Mouse (Mus musculus): Measurements from ENCODE around the gene Lcmt1. TPM values are rescaled to one million over a fixed set of nuclear protein-coding genes. Genes with fewer than 3 reads are reported as not detected.

Gene Lcmt1
- polyA plus RNA-seq, 1 experiment: 81.3 TPM

DNA sequence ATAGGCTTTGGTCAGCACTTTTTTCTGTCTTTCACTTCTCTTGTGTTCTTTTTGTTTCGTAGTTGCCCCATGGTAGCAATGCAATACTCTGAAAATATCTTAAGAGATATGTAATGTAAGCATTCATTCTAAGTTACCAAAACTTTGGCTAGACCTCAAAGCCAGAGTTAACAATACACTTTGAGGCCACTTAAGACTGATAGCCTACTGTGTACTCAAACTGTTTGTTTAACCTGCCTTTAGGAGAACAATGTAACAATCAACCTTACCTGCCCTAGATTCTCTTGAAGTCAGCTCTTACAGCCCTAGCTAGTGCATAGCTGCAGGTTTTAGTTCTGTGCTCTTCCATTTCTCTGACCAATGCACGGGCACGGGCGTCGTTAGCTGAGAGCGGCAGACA, 24.7 kb downstream of the Lcmt1 start:
- WGBS: 97% methylated on average over 6 of the region's 6 CpGs
- Histone ChIP-seq H3K4me1 (ENCODE audit: control insufficient read depth, insufficient read depth, low read length) (peaks cover 21% of the 10 kb centered on the region), H3K27me3 (ENCODE audit: control insufficient read depth, insufficient read depth, low read length) (no peaks in the 10 kb centered on the region), H3K4me3 (replicated peaks; ENCODE audit: insufficient read depth, low read depth, low read length) (no peak overlapping the region), H3K27ac (ENCODE audit: insufficient read depth, low read length) (no peak overlapping the region)
- no peak for DNase-seq
- TF ChIP-seq POLR2A (IDR thresholded peaks at IDR 0.05; ENCODE audit: borderline replicate concordance, insufficient read depth, low read length): no peak
- no peak for TF ChIP-seq CTCF (IDR thresholded peaks at IDR 0.05; ENCODE audit: borderline replicate concordance, insufficient read depth, low read depth, low read length)

DNA sequence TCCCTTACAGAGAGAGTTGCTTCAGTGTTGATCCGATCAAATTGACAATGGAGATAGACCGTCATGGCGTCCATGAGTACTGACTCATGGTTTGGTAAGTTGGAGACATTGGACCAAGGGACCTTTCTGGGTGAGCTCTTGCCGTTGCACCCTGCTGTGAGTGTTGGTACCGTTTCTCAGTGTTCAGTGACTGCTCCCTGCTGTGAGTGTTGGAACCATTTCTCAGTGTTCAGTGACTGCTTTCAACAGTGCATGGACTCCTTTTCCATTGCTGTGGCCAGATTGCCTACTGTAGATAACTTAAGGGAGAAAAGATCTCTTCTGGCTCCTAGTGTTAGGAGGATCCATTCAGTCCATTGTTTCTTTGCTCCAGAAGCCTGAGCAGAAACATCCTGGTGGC, 27.3 kb downstream of the Lcmt1 start:
- Histone ChIP-seq H3K4me1 (ENCODE audit: control insufficient read depth, insufficient read depth, low read length) (peaks cover 23% of the 10 kb centered on the region), H3K4me3 (replicated peaks; ENCODE audit: insufficient read depth, low read depth, low read length) (no peak overlapping the region), H3K27ac (ENCODE audit: insufficient read depth, low read length) (peak overlapping the region; percentile 1; the same call in 1 of the 2 replicates), H3K27me3 (ENCODE audit: control insufficient read depth, insufficient read depth, low read length) (no peaks in the 10 kb centered on the region)
- peak; percentile 46 to 68 for DNase-seq
- 55% methylated on average over 5 of the region's 5 CpGs for WGBS
- TF ChIP-seq POLR2A (IDR thresholded peaks at IDR 0.05; ENCODE audit: borderline replicate concordance, insufficient read depth, low read length) (no peak), CTCF (IDR thresholded peaks at IDR 0.05; ENCODE audit: borderline replicate concordance, insufficient read depth, low read depth, low read length) (no peak)

DNA sequence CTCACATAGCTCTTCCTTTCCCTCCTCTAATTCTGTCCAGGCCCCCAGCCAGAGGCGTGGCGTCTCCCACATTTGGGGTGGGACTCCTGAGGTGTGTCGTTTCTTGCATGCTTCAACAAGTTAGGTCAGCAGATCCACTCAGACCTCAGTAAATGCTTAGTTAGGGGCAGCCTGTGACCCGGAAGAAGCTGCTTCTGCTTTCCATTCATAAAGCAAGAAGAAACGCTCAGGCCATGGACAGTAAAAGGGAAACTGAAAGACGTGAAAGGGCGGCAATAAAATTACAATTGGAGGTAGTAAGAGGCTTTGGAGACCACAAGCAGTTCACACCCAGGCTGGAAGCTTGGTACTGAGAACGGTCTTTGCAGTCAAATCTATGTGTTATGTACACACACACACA, 27.8 kb downstream of the Lcmt1 start:
- Histone ChIP-seq H3K27me3 (ENCODE audit: control insufficient read depth, insufficient read depth, low read length) (no peaks in the 10 kb centered on the region), H3K4me1 (ENCODE audit: control insufficient read depth, insufficient read depth, low read length) (peaks cover 23% of the 10 kb centered on the region), H3K27ac (ENCODE audit: insufficient read depth, low read length) (peak overlapping the region; percentile 1; the same call in 1 of the 2 replicates), H3K4me3 (replicated peaks; ENCODE audit: insufficient read depth, low read depth, low read length) (no peak overlapping the region)
- DNase-seq: peak in 1 of 2 experiments; percentile 31
- TF ChIP-seq POLR2A (IDR thresholded peaks at IDR 0.05; ENCODE audit: borderline replicate concordance, insufficient read depth, low read length) (no peak), CTCF (IDR thresholded peaks at IDR 0.05; ENCODE audit: borderline replicate concordance, insufficient read depth, low read depth, low read length) (no peak)
- WGBS: 79% methylated on average over 8 of the region's 8 CpGs

GRCm38 (mm10) chr7:123397931-123398330, 28.3 kb downstream of the Lcmt1 start:
- H3K4me1 ChIP-seq (ENCODE audit: control insufficient read depth, insufficient read depth, low read length): peaks cover 26% of the 10 kb centered on the region
- DNase-seq: peak; percentile 54 to 68
- no peak overlapping the region for H3K4me3 ChIP-seq (replicated peaks; ENCODE audit: insufficient read depth, low read depth, low read length)
- TF ChIP-seq POLR2A (IDR thresholded peaks at IDR 0.05; ENCODE audit: borderline replicate concordance, insufficient read depth, low read length): no peak
- no peak for TF ChIP-seq CTCF (IDR thresholded peaks at IDR 0.05; ENCODE audit: borderline replicate concordance, insufficient read depth, low read depth, low read length)
- no peak overlapping the region for H3K27ac ChIP-seq (ENCODE audit: insufficient read depth, low read length)
- H3K27me3 ChIP-seq (ENCODE audit: control insufficient read depth, insufficient read depth, low read length): no peaks in the 10 kb centered on the region
- WGBS: 26% methylated on average over 8 of the region's 8 CpGs

GRCm38 (mm10) chr7:123398828-123399227, 29.2 kb downstream of the Lcmt1 start:
- WGBS: 23% methylated on average over 7 of the region's 7 CpGs
- peak; percentile 60 to 74 for DNase-seq
- TF ChIP-seq POLR2A (IDR thresholded peaks at IDR 0.05; ENCODE audit: borderline replicate concordance, insufficient read depth, low read length) (no peak), CTCF (IDR thresholded peaks at IDR 0.05; ENCODE audit: borderline replicate concordance, insufficient read depth, low read depth, low read length) (peak; percentile 60; the same call in 1 of the 2 replicates)
- 0 out of 2 replicates have a peak overlapping the region, but pooled peaks have one; percentile 1 for H3K27ac ChIP-seq (ENCODE audit: insufficient read depth, low read length)
- H3K4me3 ChIP-seq (replicated peaks; ENCODE audit: insufficient read depth, low read depth, low read length): no peak overlapping the region
- H3K4me1 ChIP-seq (ENCODE audit: control insufficient read depth, insufficient read depth, low read length): peaks cover 28% of the 10 kb centered on the region
- no peaks in the 10 kb centered on the region for H3K27me3 ChIP-seq (ENCODE audit: control insufficient read depth, insufficient read depth, low read length)

- DNase-seq: peak; percentile 76 to 88
- H3K27ac ChIP-seq (ENCODE audit: insufficient read depth, low read length): peak overlapping the region; percentile 73; the same call in 1 of the 2 replicates
- no peaks in the 10 kb centered on the region for H3K27me3 ChIP-seq (ENCODE audit: control insufficient read depth, insufficient read depth, low read length)
- TF ChIP-seq POLR2A (IDR thresholded peaks at IDR 0.05; ENCODE audit: borderline replicate concordance, insufficient read depth, low read length): no peak
- TF ChIP-seq CTCF (IDR thresholded peaks at IDR 0.05; ENCODE audit: borderline replicate concordance, insufficient read depth, low read depth, low read length): no peak
- H3K4me1 ChIP-seq (ENCODE audit: control insufficient read depth, insufficient read depth, low read length): peaks cover 31% of the 10 kb centered on the region
- 16% methylated on average over 4 of the region's 4 CpGs for WGBS
- H3K4me3 ChIP-seq (replicated peaks; ENCODE audit: insufficient read depth, low read depth, low read length): no peak overlapping the region
Measured at GRCm38 (mm10) chr7:123399286-123399685, 29.7 kb downstream of the Lcmt1 start.

DNA sequence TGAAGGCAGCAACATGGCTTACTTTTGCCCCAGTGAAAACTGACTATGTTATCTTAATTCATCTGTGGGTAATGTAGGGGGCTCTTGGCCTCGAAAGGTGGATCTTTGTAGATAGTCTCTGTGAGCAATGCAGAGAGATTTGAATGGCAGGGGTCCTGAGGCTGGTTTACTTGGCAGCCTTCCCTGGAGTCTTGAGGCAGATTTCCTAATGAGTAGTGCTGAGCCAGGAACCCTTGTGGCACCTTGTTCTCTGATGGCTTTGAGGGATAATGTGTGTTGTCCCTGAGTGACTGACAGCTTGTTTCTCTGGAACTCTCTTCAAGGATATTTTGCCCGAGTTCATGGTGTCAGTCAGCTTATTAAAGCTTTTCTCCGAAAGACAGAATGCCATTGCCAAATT, 31.5 kb downstream of the Lcmt1 start:
- Histone ChIP-seq H3K4me1 (ENCODE audit: control insufficient read depth, insufficient read depth, low read length) (peaks cover 43% of the 10 kb centered on the region), H3K27me3 (ENCODE audit: control insufficient read depth, insufficient read depth, low read length) (no peaks in the 10 kb centered on the region), H3K4me3 (replicated peaks; ENCODE audit: insufficient read depth, low read depth, low read length) (no peak overlapping the region), H3K27ac (ENCODE audit: insufficient read depth, low read length) (no peak overlapping the region)
- WGBS: 47% methylated on average over 3 of the region's 3 CpGs
- TF ChIP-seq CTCF (IDR thresholded peaks at IDR 0.05; ENCODE audit: borderline replicate concordance, insufficient read depth, low read depth, low read length) (no peak), POLR2A (IDR thresholded peaks at IDR 0.05; ENCODE audit: borderline replicate concordance, insufficient read depth, low read length) (no peak)
- no peak for DNase-seq

DNA sequence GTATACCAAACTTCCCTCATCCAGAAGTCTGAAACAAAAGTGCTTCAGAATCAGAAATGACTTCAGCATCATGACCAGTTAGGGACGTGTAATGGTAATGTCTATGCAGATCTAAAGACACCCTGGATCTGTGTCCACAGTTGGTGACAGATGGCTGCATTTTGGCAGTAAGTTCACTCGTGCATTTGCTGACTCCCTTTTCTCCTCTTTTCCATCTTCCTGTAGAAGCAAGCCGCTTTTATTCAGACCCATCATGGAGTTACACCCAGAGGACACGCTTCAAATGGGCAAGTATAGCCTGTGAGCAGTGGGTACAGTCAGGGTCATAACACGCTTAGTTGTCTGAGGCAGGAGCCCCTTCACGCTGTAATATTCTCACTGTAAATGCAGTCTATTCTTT, 34.6 kb downstream of the Lcmt1 start:
- 26% methylated on average over 6 of the region's 6 CpGs for WGBS
- peak overlapping the region; percentile 35 for H3K27ac ChIP-seq (ENCODE audit: insufficient read depth, low read length)

More for the DNA sequence above, 34.6 kb downstream of the Lcmt1 start:
- TF ChIP-seq CTCF (IDR thresholded peaks at IDR 0.05; ENCODE audit: borderline replicate concordance, insufficient read depth, low read depth, low read length) (no peak), POLR2A (IDR thresholded peaks at IDR 0.05; ENCODE audit: borderline replicate concordance, insufficient read depth, low read length) (no peak)
- peak; percentile 65 to 82 for DNase-seq
- H3K27me3 ChIP-seq (ENCODE audit: control insufficient read depth, insufficient read depth, low read length): no peaks in the 10 kb centered on the region
- no peak overlapping the region for H3K4me3 ChIP-seq (replicated peaks; ENCODE audit: insufficient read depth, low read depth, low read length)
- peaks cover 29% of the 10 kb centered on the region; the same call in 1 of the 2 replicates for H3K4me1 ChIP-seq (ENCODE audit: control insufficient read depth, insufficient read depth, low read length)

All from cerebellum, adult 2 months (tissue).